Mouse (Mus musculus) lung, postnatal 4 days (tissue): Measurements from ENCODE around the gene Kantr.
"Not testable (repeated sequence)": the region's sequence is repeated elsewhere in the genome, so short reads cannot be mapped to it uniquely, and the experiment has no call there.

Experiments
- DNase-seq, 2 experiments: peaks; one replicate each; pipeline ENCODE4 v3.0.0; 2021

The Kantr gene

GRCm38 (mm10) chrX:152326996-152327688 lies at the start of gene Kantr:
Gene Kantr (minus strand): TSS chrX:152327495.
- DNase-seq: peak; percentile 78 to 82

DNA sequence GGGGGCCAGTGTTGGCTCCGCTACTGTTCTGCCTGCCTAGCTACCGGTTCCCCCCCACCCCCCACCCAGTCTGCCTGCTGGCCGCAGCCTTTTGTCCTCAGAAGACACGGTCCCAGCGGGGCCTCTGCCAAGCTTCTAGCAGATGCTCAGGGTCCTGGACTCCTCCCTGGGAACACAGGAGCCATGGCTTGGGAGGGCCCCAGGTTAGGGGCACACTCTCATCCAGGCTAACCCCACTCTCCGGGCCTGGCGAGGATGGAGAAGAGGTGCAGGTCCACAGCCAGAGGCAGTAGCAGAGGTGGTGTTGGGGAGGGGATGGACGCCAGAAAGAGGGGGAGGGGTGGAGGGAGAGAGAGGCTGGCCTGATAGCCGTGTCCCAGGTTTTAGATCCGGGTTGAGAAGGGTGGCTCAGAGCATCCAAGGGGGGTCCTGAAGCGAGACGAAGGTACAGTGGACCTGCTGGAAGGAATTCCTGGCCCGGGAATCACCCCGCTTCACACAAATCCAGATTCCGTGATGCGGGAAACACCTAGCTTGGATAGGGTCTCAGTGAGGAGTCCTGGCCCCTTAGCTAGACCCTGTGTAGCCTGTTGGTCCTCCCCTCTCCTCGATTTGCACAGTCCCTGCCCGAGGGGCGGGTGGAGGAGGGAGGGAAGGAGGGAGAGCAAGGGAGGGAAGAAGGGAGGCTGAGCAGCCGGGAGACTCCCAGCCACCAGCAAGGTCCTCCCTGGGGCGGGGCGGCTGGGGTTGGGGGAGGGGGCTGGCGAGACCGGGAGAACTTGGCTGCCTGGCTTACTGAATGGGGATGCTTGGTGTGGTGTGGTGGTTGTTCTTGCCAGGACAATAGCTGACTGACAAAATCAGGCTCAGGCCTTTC lies 41.3 kb upstream of the Kantr start, which contains the start of gene Gpr173:
Gene Gpr173, minus strand, starts transcription at position 308 of the 877 bp plus-strand sequence.
- peak; percentile 50 to 69 for DNase-seq

GRCm38 (mm10) chrX:152368054-152368396 lies 40.7 kb upstream of the Kantr start:
- no peak for DNase-seq

DNA sequence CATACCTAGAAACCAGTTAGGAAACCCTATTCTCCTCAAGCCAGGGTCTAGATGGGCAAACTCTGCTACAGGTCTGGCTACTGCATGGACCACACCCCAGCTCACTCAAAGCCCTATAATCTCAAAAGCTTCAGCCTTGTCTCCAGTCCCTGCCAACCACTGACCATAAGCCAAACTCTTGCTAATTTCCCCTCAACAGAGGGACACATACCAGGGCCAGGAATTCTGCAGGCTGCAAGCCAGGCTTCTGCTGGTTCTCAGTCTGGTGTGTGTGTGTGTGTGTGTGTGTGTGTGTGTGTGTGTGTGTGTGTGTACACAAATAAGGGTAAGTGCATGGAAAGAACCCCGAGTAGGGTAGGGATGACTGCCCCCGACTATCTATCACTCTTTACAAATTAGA lies 39.1 kb upstream of the Kantr start:
- DNase-seq: peak in 1 of 2 experiments; percentile 20

GRCm38 (mm10) chrX:152352553-152353153 lies 25.4 kb upstream of the Kantr start:
- DNase-seq: peak in 1 of 2 experiments; percentile 42

GRCm38 (mm10) chrX:152347041-152347440 lies 19.7 kb upstream of the Kantr start:
- DNase-seq: no peak

GRCm38 (mm10) chrX:152346587-152346986 lies 19.3 kb upstream of the Kantr start:
- no peak for DNase-seq

DNA sequence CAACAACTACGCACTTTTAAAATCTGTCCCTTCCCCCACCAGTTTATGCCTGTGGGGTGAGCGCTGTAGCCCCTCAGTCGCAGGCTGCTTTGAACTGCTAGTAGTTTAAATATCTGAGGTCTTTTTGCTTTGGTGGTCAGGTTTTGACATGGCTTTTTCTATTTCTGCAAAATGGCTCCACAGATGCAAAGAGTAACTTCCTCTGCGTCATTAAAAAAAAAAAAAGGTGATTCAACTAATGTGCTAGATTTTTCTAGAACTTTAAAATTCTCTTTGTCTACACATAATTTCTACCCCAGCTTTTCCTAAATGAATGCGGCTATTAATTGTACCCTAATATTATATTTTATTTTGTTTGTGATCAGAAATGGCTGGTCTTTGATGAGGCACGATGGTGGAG lies 15.6 kb upstream of the Kantr start:
- DNase-seq: no peak

DNA sequence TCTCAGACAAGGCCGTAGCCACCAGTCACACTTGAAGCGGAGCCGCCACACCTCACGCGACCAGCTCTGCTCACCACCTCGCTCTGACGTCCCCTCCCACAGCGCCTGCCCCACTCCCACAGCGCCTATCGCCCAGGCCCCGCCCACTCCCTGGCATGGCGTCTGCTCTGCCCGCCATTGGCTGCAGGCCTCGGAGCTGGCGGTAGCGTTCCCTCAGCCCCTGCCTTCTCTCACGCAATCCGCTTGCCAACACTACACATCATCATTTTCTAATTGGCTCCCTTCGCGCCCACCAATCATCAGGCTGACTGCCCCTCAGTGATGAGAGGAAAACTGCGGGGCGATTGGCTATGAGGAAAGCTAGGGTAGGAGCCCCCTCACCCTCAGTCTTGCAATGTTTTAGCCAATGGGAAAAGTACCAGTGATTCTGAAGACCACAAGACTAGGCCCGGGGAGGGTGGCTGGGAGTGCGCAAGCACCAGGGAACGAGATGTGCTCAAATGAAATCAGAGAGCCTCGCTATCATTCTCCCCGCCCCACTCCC lies 15.1 kb upstream of the Kantr start, which contains the start of gene Tspyl2:
Gene Tspyl2, minus strand, starts transcription at position 68 of the 544 bp plus-strand sequence.
- peak; percentile 93 to 97 for DNase-seq

DNA sequence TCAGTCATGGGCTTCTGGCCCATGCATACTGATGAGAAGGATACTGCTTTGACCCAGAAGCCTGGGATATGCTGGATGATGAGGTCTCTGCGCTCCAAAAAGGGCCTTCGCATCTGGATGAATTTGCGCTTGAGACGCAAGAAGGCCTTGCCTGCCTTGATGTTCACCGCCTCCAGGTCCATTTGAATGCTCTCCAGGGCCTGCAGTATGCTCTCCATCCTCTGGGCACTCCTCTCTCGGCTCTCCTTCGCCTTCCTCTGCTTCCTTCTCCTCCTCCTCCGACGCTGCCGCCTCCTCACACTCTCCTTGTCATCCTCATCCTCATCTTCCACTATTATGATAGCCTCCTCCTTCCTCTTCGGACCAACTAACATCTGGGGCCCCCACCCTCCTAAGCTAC lies 14.2 kb upstream of the Kantr start:
- no peak for DNase-seq

DNA sequence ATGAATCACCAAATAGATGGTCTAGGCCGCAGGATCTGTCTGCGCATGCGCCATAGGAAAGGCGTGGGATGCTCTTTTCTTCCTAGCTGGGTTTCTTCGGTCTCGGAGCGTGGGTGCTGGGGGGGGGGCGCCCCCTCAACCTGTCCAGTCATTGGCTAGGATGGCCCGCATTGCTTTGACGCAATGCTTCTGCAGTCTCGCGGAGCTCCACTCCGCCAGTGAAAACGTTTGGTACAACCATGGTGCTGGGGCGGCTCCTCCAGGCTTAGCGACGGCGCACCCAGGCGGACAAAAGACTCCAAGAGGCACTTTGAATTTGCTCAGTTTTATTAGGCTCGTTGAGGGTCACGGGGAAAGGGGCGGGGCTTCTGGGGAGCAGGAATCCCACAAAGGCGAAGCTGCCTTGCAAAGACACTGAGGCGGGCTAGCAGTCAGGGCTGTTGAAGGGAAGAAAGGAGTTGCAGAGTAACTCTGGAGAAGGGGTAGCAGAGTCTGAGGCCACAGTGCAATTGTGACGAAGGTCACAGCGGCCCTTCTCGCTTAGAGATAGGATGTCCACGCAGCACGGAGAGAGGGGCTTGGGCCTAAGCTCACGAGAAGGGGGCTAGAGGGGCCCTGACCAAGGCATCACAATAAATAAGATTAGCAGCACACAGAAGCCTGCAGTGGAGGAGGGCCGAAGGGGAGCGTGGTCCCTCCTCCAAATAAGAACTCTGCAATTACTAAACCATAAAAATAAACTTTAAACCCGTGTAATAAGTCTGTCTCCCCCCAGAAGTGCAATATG lies 9.4 kb upstream of the Kantr start:
- DNase-seq: peak; percentile 90 to 96

DNA sequence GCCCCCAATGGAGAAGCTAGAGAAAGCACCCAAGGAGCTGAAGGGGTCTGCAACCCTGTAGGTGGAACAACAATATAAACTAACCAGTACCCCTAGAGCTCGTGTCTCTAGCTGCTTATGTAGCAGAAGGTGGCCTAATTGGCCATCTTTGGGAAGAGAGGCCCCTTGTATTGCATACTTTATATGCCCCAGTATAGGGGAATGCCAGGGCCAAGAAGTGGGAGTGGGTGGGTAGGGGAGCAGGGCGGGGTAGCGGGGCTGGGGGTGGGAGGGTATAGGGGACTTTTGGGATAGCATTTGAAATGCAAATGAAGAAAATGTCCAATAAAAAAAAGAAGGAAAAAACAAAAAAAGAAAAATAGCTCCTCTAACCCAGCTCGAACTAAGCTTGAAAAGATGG lies 8.8 kb upstream of the Kantr start:
- DNase-seq: not testable (repeated sequence)

- not testable (repeated sequence) for DNase-seq
These were observed 2.1 kb upstream of the Kantr start for GRCm38 (mm10) chrX:152329400-152329799.

GRCm38 (mm10) chrX:152327689-152328052 lies 376 bp upstream of the Kantr start:
- DNase-seq: no peak

- no peak for DNase-seq
These were observed 3.7 kb downstream of the Kantr start for GRCm38 (mm10) chrX:152323584-152323983.

GRCm38 (mm10) chrX:152322776-152323175 lies 4.5 kb downstream of the Kantr start:
- DNase-seq: peak in 1 of 2 experiments; percentile 12

DNA sequence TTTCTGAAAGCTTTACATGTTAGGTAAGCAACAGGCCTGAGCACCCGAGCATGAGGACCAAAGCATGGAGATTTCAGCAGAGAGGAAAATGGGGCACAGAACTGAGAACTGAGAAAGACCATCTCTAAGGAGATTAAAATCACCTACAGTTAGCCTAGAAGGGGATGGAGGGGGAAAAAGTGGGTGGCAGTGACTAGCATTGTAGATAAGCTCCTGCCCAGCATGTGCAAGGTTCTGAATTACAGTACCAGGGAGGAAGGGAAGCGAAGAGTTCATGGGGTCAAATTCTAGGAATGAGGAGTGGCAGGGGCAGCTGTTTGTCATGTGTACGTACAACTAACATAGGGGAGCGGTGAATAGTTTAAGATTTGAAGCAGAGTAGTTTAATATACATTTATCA lies 6.8 kb downstream of the Kantr start:
- DNase-seq: no peak

GRCm38 (mm10) chrX:152307942-152308341 lies 19.4 kb downstream of the Kantr start:
- peak; percentile 18 to 49 for DNase-seq

GRCm38 (mm10) chrX:152307371-152307770 lies 19.9 kb downstream of the Kantr start:
- DNase-seq: no peak

DNA sequence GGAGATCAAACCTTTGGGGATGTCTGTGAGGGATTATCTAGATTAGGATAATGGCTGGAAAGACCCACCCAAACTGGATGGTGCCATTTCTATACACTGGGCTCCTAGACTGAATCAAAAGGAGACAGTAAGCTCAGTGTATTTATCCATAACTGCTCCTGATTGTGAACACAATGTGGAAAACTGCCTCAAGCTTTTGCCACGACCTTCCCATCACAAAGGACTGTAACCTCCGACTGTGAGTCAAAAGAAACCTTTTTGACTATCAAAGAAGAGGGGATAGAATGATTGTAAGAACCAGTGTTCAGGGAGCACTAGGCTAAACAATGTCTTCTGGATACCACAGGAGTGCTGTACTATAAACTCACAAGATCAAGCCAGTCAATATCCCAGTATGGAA lies 21.1 kb downstream of the Kantr start:
- no peak for DNase-seq

DNA sequence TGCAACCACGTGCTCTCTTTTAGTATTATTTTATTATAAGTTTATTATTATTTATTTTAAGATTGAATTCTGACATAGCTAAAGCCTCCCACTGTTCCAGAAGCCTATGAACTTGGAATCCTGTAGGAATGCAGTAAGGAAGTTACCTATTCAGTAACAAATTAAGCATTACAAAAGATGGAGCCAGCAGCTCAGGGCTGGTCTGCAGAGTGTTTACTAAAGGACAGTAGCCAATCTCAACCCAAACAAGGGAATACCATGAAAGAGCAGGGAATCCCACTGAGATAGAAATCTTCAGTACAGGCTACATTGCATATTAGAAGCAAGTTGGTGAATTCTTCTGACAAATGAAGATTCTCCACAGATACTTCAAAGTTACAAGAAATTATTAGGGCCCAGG lies 40.3 kb downstream of the Kantr start:
- DNase-seq: not testable (repeated sequence)

DNA sequence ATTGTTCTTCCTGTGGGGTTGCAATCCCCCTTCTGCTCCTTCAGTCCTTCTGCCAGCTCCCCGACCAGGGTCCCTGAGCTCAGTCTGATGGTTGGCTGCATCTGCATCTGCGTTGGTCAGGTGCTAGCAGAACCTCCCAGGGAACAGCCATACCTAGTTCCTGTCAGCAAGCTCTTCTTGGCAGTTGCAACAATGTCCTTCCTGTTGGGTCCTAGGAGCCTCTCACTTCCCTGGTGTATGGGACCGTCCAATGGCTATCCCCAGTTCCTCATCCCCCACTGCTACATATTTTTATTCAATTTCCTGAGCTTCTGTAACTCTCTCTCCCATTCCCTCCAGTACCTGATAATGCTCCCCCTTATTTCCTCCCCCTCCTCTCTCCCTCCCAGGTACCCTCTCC lies 42.5 kb downstream of the Kantr start:
- DNase-seq: no peak
